Mouse (Mus musculus): ENCODE measurements at regions not wholly inside any gene's neighbourhood (a gene's known extent, or its start where the extent isn't known, plus 50 kb on each side); places are given as distances from the start of the nearest gene placed in this dataset.
A peak's percentile ranks its signal among the peaks of the same experiment; 100 is the strongest.
"Not testable (repeated sequence)": the region's sequence is repeated elsewhere in the genome, so short reads cannot be mapped to it uniquely, and the experiment has no call there.

GRCm38 (mm10) chr17:35758769-35759168 lies 54.3 kb upstream of the Ddr1 start:
- DNase-seq (ENCODE audit: low spot score in 2 of 2), result peak in 1 of 2 experiments; percentile 10

- no peak for DNase-seq (ENCODE audit: low spot score in 2 of 2)
These were observed 55.3 kb upstream of the Ddr1 start for GRCm38 (mm10) chr17:35759740-35760139.

GRCm38 (mm10) chr17:35762614-35763013 lies 58.2 kb upstream of the Ddr1 start:
- no peak for DNase-seq (ENCODE audit: low spot score in 2 of 2)

GRCm38 (mm10) chr17:35763101-35763500 lies 58.4 kb upstream of the Ier3 start:
- DNase-seq (ENCODE audit: low spot score in 2 of 2), result no peak

GRCm38 (mm10) chr17:35763866-35764265 lies 57.6 kb upstream of the Ier3 start:
- no peak for DNase-seq (ENCODE audit: low spot score in 2 of 2)

GRCm38 (mm10) chr17:35766406-35766805 lies 55.1 kb upstream of the Ier3 start:
- no peak for DNase-seq (ENCODE audit: low spot score in 2 of 2)

GRCm38 (mm10) chr17:35769175-35769960 lies 52.1 kb upstream of the Ier3 start:
- DNase-seq (ENCODE audit: low spot score in 2 of 2), result no peak

GRCm38 (mm10) chr17:35769961-35770276 lies 51.6 kb upstream of the Ier3 start:
- not testable (repeated sequence) for DNase-seq (ENCODE audit: low spot score in 2 of 2)

- DNase-seq (ENCODE audit: low spot score in 2 of 2), result no peak
These were observed 50.9 kb upstream of the Ier3 start for GRCm38 (mm10) chr17:35770599-35770998.

GRCm38 (mm10) chr17:35771656-35772405 lies 49.7 kb upstream of the Ier3 start:
- DNase-seq (ENCODE audit: low spot score in 2 of 2), result peak; percentile 35 to 45
